Mouse (Mus musculus) E14TG2a.4 (cell line): ENCODE measurements around the gene B4galnt2.

Experiments used
- H3K27me3 ChIP-seq: 2 replicates; pipeline ENCODE4 v1.6.1; 2014; ENCODE audit warnings: low read length, control low read depth; ENCODE audit not compliant: insufficient read depth
- H3K36me3 ChIP-seq: 2 replicates; pipeline ENCODE4 v1.6.1; 2014; ENCODE audit warnings: low read length, control low read depth; ENCODE audit not compliant: insufficient read depth
- H3K4me1 ChIP-seq: replicated peaks from 2 replicates; pipeline ENCODE4 v1.6.1; 2014; ENCODE audit warnings: low read depth, low read length, control low read depth
- H3K4me3 ChIP-seq: replicated peaks from 2 replicates; pipeline ENCODE4 v1.5.1; 2014; ENCODE audit warnings: mild to moderate bottlenecking, low read length
- H3K9me3 ChIP-seq: 2 replicates; pipeline ENCODE4 v1.6.1; 2014; ENCODE audit warnings: low read length, control low read depth
- CTCF ChIP-seq: conservative IDR thresholded peaks from 2 replicates; pipeline ENCODE4 v1.5.1; 2014; ENCODE audit warnings: low read length
- NANOG ChIP-seq: IDR thresholded peaks from 2 replicates; pipeline ENCODE4 v1.6.1; 2014; ENCODE audit warnings: borderline replicate concordance, low read length, mixed read lengths
- POU5F1 ChIP-seq: IDR thresholded peaks from 2 replicates; pipeline ENCODE4 v1.6.1; 2014; ENCODE audit warnings: low read length, borderline replicate concordance

B4galnt2 gene

DNA sequence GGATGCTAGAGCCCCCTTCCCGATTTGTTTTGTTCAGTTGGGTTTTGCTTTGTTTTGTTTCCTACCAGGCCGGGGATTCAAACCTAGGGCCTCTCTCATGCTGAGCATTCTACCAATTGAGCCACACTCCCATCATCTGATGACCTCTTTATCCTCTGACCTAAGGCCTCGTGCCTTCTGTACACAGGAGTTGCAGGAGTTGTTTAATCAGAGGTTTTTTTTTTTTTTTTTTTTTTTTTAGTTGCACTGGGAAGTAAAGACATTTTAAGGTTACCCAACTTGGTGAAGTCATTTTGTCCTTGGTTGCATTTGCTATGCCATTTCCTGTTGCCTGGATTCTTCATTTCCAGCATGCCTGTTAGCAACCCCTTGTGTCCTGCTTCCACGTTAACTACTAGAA lies 45.2 kb downstream of the B4galnt2 start:
- Histone ChIP-seq H3K27me3 (no peaks in the 10 kb centered on the region), H3K4me3 (no peak overlapping the region), H3K4me1 (peaks cover 51% of the 10 kb centered on the region), H3K36me3 (peaks cover 27% of the 10 kb centered on the region), H3K9me3 (no peaks in the 10 kb centered on the region)
- TF ChIP-seq NANOG = no peak
- no peak for TF ChIP-seq POU5F1

DNA sequence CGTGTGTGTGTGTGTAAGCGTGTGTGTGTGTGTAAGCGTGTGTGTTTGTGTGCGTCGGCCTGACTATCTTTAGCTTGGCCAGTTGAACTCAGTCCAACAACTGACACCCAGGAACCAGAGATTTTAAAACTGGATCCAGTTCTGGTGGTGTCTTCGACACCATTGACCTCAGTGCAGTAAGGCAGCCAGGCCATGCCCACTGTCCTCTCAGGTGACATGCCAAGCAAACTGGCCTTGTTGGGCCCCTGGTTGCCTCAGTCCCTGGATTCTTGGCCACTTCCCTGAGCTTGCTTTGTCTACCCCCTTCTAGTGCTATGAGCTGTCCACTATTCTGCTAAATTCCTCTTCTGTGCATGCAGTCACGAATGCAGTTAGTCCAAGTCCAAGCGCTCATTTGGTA lies 53.3 kb downstream of the B4galnt2 start:
- TF ChIP-seq CTCF (no peak), NANOG (no peak), POU5F1 (no peak)

DNA sequence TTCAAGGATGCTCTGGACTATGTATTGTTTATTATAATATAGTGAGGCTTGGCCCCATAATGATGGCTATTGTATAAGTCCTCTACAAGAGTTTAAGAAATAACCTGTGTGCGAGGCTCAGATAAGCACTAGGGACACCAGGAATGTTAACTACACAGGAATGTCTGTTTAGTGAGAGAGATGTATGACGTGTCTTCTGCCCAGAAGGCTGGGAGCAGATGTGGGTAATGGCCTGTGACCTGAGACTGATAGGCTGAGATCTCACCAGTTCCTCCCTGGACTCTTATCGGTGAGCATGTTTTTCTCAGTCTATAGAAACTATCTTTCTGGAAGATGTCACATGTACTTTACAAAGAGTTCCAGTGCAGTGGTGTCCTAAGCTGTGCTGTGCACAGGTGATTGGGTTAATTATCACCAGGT lies 54.6 kb downstream of the B4galnt2 start:
- Histone ChIP-seq H3K9me3 (no peaks in the 10 kb centered on the region), H3K27me3 (no peaks in the 10 kb centered on the region), H3K4me1 (peaks cover 47% of the 10 kb centered on the region), H3K36me3 (peaks cover 49% of the 10 kb centered on the region), H3K4me3 (peak overlapping the region; percentile 89)
- TF ChIP-seq POU5F1 = no peak

More for the DNA sequence above, 53.3 kb downstream of the B4galnt2 start:
- H3K27me3 ChIP-seq = no peaks in the 10 kb centered on the region
- H3K36me3 ChIP-seq = peaks cover 53% of the 10 kb centered on the region
- H3K4me1 ChIP-seq = peaks cover 60% of the 10 kb centered on the region
- H3K9me3 ChIP-seq = no peaks in the 10 kb centered on the region
- H3K4me3 ChIP-seq = no peak overlapping the region

DNA sequence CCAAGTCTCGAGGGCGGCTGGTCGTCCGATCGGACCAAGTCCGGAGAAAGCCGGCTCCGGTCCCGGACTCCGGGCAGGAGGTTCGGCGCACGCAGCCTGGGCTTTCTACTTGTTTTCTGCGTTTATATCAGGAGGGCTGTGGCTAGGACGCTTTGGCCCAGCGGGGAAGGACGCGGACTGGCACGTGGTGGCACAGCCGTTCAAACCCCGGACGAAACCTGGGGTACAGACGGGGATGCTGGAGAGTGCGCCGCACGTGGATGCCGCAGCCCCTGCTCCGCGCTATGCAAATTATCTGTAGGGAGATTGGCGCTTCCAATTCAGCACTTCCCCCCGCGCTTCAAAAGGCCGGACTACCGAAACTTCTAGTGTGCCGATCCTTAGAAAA lies 55.2 kb downstream of the B4galnt2 start:
- TF ChIP-seq POU5F1 = no peak
- TF ChIP-seq NANOG = no peak
- TF ChIP-seq CTCF = no peak
- H3K36me3 ChIP-seq = peaks cover 45% of the 10 kb centered on the region
- H3K4me3 ChIP-seq = peak overlapping the region; percentile 89
- H3K27me3 ChIP-seq = no peaks in the 10 kb centered on the region
- peaks cover 4% of the 10 kb centered on the region for H3K9me3 ChIP-seq
- H3K4me1 ChIP-seq = peaks cover 46% of the 10 kb centered on the region

DNA sequence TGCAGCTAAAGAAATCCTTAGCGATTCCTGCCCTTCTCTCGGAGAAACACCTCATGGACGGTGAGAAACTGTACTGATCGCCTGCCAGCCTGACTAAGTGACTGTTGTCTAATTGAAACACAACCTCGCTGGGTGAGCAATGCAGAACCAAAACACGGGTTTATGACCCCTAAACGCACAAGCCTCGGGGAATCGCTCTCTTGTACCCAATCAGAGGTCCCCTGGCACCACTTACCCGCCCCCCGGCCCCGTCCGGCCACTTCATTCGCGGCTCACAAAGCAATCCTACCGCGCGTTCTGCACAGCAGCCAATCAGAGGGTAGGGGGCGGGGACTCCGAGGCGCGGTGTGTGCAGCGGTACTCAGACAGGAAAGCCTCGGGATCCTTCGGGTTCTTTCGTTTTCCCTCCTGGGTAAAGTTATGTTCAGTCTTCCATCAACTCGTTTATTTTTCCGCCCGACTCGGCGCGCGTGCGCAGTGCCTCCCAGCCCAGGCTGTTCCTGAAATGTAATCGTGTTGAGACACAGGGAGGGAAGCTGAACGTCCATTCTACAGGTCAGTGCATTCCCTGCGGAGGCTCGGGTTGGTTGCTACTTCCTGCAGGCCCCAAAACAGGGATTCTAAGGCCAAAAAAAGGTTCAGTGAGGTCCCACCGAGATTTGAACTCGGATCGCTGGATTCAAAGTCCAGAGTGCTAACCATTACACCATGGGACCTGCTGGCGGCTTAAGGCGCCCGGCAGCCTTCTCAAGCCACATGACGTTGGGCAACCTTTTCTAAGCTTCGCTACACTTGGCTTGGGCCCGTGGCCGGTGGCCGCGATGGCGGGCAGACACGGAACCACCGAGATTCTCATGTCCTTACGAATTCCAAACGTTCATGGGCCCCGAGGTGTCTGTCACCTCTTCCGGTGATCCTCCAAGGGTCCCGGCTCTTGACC lies 55.9 kb downstream of the B4galnt2 start:
- Histone ChIP-seq H3K27me3 (no peaks in the 10 kb centered on the region), H3K4me1 (peaks cover 46% of the 10 kb centered on the region), H3K9me3 (peaks cover 9% of the 10 kb centered on the region), H3K4me3 (peak overlapping the region; percentile 89), H3K36me3 (peaks cover 38% of the 10 kb centered on the region)
- TF ChIP-seq CTCF (no peak), NANOG (no peak), POU5F1 (no peak)

DNA sequence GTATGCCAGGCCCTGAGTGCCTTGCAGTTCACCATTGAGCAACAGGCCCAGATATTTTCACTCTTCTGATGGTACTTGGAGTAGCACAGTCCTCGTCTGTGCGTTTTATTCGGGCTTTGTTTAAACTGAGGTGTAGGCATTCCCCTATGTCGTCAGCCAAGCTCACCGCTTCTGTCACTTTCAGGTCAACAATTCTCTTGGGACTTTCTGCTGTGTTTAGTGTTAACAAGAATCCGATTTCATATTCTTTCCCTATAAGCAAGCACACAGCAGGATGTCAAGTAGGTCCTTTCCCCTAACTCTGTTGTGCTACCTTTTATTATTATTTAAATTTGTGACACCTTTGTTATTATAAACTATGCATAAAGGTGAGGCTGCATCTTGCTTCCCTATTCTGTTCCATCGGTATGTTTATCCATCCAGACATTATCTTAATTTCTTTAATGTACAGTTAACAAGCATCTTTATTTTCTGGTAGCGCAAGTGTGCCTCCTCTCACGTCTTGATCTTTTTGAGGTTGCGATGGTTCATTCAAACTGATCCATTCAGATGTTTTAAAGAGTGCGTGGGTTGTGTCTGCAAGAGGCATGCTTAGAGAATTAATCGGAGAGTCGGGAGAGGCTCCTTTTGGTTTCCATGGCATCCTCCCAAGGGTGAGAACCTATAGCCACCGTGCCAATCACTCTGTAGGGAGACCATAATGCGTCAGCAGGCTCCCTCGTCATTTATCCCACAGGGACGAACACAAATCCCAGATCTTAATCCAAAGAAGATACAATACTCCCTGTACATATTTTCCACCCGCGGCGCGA lies 56.8 kb downstream of the B4galnt2 start:
- H3K36me3 ChIP-seq = peaks cover 31% of the 10 kb centered on the region
- peaks cover 46% of the 10 kb centered on the region for H3K4me1 ChIP-seq
- H3K9me3 ChIP-seq = peaks cover 9% of the 10 kb centered on the region
- TF ChIP-seq CTCF (no peak), NANOG (no peak), POU5F1 (no peak)
- H3K4me3 ChIP-seq = peak overlapping the region; percentile 89
- H3K27me3 ChIP-seq = no peaks in the 10 kb centered on the region

DNA sequence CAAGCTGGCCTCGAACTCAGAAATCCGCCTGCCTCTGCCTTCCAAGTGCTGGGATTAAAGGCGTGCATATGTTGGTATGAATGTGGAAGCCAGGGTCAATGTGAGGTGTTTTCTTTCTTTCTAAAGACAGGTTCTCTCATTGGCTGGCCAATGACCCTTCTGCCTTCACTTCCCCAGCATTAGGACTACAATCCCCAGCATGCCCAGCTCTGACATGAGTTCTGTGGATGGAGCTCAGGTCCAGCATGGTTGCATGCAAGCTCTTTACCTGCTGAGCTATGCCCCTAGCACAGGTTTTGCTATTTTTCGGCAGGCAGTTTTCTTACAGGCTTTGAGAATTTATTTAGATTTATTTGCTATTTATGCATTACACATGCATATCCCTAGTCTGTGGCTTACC lies 57.4 kb downstream of the B4galnt2 start:
- TF ChIP-seq POU5F1 (no peak), NANOG (no peak), CTCF (no peak)
- H3K36me3 ChIP-seq = peaks cover 26% of the 10 kb centered on the region
- H3K27me3 ChIP-seq = peaks cover 3% of the 10 kb centered on the region; the same call in 1 of the 2 replicates
- H3K4me3 ChIP-seq = peak overlapping the region; percentile 89; the same call in 1 of the 2 replicates
- H3K9me3 ChIP-seq = peaks cover 9% of the 10 kb centered on the region
- H3K4me1 ChIP-seq = peaks cover 44% of the 10 kb centered on the region

DNA sequence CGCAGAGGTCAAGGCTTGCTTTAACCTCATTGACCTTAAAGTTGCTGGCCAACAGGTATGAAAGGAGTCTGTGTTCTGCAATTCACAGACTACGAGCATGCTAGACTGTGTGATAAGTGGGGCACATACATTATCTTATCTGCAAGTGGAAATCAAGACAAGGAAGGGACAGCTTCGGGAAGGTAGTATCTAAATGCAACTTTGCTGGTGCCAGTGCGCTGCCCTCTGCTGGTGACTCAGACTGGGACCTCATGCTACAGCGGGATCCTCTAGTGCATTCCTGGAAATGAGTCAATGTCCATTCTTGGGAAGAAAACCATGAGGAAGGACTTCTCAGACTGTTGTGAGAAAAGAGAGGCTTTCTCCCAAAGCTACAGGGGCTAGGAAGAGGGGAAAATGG lies 61.0 kb downstream of the B4galnt2 start:
- peaks cover 9% of the 10 kb centered on the region for H3K27me3 ChIP-seq
- H3K9me3 ChIP-seq = peaks cover 9% of the 10 kb centered on the region
- H3K4me1 ChIP-seq = peaks cover 18% of the 10 kb centered on the region
- H3K36me3 ChIP-seq = no peaks in the 10 kb centered on the region
- H3K4me3 ChIP-seq = no peak overlapping the region
- TF ChIP-seq NANOG (no peak), CTCF (peak; percentile 65)
